Mouse (Mus musculus): Measurements from ENCODE around the gene Mycl.
A peak's percentile ranks its signal among the peaks of the same experiment; 100 is the strongest.

Gene Mycl

DNA sequence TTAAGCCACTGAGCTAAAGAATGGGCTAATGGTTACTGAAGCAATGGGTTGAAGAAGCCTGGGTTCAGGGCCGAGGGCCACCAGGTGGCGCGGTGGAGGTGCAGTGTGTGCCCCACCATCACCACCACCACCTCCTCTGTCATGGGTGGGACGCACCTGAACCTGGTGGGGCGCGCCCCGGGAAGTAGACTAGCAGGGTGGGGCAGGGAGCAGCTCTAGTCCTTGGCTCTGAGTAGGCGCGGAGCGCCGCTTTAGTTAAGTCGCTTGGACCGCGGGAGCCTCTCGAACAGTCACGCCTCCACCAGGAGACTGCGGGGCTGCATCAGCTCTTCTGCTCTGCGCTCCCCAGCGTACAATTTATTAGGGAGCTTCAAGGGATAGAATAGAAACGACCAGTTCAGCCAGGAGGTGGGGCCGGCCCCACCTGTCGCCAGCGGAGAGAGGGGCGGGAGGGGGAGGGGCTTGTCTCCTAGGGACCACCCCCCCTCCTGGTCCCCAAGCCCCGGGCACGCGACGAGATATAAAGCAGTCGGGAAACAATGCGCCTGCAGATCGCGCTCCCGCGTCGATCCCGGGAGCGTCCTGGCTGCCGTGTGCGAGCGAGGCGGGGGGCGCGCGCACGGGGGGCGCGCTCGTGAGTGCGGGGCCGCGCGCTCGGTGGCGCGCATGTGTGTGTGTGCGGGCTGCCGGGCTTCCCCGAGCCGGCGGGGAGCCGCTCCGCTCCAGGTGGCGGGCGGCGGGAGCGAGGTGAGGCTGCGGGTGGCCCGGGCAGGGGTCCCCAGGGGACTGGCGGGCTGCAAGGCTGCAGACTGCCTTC, at the start of gene Mycl:
Mycl (plus strand) TSS at position 249 of the 817 bp plus-strand sequence.
- DNase-seq (ENCODE audit: low read depth, low spot score) = peak; percentile 88

DNA sequence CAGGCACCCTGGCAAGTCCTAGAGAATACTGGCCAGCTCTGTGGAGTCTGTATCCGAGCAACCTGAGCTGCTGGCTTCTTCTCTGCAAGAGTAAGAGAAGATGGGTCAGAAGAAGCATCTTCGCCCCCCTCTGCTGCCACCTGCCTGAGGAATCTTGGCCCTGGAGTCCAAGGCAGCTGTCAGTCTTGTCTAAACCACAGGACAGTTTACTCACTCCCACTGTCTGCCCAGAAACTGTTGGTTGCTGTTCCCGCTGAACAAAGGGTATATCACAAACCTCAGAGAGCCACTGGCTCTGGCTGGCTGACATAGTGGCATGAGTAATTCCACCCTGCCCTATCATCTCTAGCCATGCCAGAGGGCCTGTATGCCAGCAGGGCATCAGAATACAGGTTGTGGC, 48.2 kb upstream of the Mycl start:
- DNase-seq (ENCODE audit: low read depth, low spot score) = no peak

DNA sequence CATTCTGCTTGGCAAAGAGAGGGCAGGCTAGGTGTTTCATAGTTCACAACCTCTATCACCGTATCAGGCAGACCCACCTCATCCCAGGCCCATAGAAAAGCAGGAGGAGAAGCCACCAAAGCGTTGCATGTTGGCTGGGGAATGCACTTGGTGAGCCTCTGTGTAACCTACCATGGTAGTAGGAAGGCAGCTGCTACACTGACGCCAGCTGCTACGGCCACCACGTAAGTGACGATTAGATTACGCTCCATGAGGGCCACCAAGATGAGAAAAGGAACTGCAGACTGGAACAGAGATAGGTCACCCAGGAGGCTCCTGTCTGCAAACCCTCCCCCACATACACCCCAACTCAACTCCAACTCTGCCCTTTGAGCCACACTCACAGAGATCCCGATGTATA, 46.4 kb upstream of the Mycl start:
- DNase-seq (ENCODE audit: low read depth, low spot score) = no peak

DNA sequence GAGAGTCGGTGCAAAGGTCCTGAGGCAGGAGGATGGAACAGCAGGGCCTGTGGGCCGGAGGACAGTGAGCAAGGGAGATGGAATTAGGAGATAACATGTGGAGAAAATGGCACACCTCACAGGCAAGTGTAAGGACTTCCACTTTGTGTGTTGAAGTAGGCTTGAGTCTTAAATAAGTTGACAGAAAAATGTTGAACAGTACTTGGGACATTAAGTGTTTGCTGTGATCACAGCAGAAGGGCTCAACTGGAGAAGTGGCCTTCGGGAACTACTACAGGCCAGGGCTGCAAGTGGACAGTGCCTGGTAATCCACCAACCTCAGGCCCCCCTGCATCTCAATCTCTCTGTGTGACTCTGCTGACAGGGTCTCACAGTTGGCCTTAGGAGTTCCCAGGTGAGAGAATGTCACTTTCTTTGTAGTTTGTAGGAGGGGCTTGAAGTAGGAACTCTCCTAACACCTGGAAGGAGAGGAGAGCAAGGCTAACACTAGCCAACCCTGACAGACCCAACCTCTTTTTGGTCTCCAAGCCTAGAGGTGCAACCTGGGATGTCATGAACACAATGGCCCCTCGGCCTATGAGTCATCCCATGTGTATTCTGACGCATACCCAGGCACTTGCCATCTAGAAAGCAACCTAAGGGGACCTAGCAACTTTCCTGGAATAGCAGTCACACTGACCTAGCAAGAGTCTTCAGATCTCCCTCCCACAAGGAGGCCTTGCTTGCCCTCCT, 40.6 kb upstream of the Mycl start:
- no peak for DNase-seq (ENCODE audit: low read depth, low spot score)

DNA sequence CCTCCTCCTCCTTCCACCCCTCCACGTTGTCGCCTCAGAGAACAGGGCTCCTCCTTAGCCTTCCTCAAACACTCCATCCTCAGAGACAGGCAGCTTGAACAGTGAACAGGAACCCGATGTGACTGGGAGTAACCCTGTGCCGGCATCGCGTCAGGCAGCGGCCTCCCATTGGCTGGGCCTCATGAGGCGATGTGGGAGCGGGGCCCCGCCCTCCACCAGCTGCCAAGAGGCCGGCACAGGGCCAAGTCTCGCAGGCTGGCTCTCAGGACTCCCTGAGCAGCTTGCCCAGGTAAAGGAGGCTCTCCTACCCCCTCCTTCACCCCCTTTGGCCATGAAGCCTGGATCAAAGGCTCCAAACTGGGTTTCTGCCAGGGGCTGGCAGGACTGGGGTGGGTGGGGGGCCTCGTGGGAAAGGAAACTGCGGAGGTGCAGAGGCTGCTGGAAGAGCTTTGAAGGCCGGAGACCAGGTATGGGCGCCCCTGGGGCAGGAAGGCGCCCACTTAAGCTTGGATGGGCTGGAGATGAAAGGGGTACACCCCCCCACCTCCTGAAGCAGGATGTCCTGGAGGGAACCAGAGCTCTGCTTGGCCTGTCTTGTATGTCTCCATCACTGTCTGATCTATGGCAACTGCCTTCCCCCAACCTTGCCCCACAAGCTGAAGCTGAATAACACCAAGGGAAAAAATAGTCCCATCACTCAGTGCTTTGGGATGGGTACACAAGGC, 39.9 kb upstream of the Mycl start:
- DNase-seq (ENCODE audit: low read depth, low spot score) = peak; percentile 66

DNA sequence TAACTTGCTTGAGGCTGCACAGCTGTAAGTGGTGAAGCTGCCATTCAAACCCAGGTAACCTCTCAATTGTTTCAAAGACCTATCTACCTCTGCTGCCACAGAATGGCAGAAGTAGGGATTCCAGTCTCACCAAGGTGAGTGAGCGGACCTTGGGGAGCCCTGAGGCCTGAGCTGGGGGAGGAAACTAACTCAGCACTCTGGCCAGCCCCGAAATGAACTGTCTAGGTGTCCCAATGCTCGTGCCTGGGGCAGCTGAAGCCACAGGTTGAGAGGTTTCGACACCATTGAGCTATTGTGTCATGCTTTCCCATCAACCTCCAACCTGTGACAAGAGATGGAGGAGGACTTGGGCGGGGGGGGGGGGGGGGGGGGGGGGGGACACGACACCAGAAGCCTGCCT, 39.2 kb upstream of the Mycl start:
- DNase-seq (ENCODE audit: low read depth, low spot score) = no peak

DNA sequence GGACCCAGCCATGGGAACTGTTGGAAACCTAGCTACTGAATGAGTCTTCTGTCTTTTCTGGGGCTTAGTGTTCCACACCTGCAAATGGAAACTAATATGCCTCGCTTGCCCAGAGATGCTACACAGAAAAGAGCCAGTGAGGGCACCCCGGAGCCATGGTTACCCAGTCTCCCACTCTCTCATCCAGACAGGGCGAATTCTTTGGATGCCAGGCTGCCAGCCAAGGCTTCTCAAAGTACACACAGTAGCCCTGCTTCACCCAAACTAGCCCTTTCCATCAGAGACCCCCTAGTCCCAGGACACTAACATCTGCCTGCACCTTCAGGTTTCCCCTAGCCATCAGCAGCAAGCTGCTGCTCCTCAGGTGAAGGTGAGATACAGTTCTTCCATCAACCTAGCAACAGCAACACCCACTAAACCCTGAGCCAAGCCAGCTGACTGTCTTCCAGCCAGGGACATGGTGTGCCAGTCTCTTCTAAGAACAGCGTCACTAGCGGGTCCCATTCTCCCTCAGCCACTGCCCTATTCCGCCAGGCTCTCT, 36.9 kb upstream of the Mycl start:
- DNase-seq (ENCODE audit: low read depth, low spot score) = no peak

DNA sequence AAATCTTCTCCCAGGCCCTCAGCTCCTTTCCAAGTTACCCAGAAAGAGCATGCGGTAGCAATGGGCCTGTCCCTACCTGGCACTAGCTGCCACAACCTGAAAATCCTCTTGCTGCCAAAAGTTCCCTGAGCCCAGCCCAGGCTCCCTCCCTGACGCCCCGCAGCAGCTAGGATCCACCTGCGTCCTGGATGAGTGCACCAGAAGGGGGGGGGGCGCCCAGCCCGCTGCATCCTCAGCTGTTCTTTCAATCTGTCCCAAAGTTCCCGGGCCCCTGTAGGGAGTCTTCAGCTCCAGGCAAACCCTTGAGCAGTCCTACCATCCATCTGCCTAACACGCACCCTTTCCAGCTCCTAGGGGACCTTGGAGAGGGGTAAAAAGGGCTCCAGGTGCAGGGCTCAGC, 35.6 kb upstream of the Mycl start:
- DNase-seq (ENCODE audit: low read depth, low spot score) = no peak

DNA sequence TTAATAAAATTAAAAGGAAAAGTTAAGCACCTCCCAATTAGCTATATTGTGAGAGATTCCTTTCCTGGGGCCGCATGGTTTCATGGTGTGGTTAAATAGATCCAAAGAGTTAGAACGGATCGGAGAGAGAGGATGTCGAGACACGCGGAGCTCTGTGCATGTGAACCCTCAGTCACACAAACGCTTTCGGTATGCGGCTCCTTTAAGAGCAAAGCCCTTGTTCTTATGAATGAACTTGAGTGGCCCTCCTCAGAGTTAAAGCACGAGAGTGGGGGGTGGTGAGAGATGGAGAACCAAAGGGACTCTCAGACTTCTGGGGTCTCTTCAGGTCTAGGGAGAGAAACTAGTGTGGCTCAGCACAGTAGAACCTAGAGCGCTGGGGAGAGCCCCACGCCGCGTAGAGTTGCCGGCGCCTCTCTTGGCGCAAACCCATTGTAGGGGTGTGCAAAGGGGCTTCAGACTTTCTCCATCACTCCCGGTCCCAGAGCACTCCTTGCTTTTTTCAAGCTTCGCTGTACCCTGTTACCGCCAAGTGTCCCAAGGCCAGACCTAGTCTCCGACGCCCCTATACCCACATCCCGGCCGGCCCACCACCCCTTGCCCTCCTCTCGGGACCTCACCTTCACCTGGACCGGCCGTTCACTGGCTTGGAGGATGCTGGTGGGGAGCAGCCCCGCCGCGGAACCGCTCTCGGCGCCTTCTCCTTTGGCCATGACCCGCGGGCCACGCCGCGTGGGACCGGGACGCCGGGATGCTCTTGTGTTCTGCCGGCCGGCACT, 34.9 kb upstream of the Mycl start:
- no peak for DNase-seq (ENCODE audit: low read depth, low spot score)

DNA sequence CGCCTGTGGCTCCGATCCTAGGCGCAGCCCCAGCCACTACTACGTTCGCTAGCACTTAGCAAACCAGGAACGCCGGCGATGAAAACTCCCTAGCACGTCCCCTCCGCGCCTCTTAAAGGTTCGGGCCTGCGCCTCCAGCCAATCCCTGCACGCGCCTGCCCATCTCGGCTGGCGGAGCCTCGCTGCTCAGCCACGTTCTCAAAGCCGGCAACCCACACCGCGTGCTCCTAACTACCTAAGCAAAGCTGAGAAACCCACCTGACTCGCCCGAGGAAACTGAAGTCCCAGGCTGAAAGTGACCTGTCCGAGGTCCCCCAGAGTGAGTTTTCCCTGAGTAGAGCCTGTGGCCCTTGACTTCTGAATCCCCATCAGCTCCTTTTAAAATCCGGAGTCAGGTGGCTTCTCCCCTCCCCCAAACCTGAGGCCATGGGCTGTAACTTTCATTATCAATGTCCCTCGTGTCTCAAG, 34.3 kb upstream of the Mycl start, which contains the start of gene Mfsd2a:
Mfsd2a (minus strand) TSS at position 89 of the 468 bp plus-strand sequence.
- no peak for DNase-seq (ENCODE audit: low read depth, low spot score)

DNA sequence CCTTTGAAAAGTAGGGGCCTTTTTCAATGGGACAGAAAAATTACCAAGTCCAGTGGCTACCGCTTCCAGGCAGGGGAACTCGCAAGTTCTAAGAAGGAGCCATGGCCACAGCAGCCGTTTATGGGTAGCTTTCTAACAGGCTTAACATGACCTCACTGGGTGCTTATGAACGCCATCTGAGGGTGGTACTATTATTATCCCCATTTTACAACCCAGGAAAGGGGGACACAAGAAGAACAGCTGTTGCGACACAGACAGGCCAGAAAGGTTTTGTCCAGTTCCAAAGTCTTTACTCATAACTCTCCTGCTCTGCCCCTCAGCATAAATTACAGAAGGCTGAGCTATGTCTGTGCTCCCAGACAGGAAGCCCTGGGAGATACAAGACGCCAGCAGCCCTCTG, 33.9 kb upstream of the Mycl start:
- no peak for DNase-seq (ENCODE audit: low read depth, low spot score)

DNA sequence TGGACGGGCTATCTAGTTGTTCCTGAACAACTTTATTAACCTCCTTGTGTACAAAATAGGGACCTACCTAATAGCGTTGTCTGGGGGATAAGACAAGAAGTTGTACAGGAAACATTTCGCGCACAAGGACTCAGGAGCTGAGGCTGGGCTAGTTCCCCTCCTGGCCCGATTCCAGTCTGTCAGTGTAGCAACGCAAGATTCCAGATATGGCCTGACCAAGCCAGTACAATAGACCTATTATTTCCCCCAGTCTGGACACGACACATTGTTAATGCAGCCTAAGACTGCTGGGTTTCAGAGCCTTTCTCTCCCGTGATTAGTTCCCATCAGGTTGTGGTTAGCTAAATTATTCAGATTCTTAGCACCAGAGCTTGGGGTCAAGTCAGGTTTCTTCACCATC, 32.7 kb upstream of the Mycl start:
- no peak for DNase-seq (ENCODE audit: low read depth, low spot score)

DNA sequence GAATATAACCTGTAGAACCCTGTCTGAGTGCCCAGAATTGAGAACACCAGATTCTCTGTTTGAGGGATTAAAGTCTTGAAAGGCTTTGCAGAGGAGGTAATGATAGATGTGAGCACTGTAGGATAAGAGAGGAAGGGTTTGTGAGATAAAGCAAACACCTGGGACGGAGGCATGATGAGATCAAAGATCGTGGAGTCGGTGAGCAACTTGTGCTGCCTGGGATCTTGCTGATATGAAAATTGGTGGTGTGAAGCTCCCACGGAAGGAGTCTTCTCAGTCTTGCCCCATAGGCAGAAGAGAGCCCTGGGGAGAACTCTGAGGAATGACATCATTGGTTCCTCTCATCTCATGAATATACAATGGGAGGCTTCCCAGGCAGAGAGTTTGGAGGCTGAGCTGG, 27.3 kb upstream of the Mycl start:
- no peak for DNase-seq (ENCODE audit: low read depth, low spot score)

DNA sequence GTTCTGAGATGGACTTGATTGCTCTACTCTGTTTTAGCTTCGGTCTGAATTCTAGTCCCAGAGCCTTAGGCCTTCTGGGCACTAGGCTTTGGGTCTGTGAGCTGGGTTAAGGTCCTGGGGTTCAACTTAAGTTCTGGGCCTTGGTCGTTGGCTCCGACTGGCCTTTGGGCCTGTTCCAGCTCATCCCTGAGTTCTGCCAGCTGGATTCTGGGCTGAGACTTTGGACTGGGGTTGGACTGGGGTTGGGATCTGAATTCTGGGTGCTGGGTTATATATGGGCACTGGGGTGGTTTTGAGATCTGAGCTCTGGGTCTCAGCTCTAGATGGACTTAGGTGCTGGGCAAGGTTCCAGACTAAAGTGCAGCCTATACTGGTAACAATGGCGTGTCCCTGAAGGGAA, 24.3 kb upstream of the Mycl start:
- no peak for DNase-seq (ENCODE audit: low read depth, low spot score)

DNA sequence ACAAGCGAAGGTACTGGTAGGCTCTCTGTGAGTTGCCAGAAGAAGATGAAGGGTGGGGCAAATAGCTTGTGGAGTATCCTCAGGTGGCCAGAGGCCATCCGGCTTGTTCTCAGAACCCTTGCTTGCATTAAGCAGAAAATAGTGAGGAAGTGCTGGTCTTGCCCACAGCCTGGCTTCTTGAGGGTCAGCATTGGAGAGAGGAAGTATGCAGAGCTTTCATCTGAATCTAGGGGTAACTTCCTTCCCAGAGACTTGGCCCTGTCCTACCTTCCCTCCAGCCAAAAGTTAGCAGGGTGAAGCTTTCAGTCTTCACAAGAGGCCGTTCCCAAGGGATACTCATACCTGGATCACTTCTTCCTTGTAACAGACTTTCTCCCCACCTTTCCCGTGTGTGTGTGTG, 23.8 kb upstream of the Mycl start:
- no peak for DNase-seq (ENCODE audit: low read depth, low spot score)

DNA sequence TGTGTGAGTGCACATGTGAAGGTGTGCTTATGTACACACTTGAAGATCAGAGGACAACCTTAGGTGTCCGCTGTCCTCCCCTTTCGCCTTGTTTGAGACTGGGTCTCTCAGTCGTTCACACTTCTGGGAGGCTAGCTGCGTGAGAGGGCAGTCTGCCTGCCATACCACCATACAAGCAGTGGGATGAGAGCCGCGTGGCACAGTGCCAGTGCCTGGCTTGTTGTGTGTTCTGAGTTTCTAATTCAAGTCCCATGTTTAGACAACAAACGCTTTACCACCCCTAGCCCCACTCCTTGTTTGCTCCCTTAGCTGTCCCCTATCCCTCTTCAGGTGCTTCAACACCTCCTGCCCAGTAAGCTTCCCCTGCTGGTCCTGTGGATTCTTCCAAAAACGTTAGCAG, 23.4 kb upstream of the Mycl start:
- DNase-seq (ENCODE audit: low read depth, low spot score) = no peak

DNA sequence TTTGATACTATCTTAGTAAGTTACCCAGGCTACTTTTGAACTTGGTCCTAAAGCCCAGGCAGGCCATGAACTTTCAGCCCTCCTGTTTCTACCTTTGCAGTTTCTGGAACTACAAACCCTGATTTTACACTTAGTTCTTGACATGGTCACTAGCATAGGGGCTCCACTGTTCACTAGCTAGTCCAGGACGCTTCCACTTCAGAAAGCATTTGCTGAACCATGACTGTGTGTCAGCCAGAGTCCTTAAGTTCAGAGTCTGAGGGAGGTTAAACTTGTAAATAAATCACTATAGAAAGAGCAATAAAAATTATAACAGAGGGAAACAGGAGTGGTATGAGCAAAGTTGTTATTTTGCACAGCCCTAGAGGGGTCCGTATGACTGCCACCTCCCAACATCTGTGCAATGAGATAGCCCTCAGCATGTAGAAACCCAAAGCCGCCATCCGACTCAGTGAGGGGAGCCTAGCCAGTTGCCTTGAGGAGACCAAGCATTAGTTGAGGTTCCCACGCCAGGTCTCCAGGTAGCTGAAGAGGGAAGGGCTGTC, 20.4 kb upstream of the Mycl start:
- DNase-seq (ENCODE audit: low read depth, low spot score) = no peak

DNA sequence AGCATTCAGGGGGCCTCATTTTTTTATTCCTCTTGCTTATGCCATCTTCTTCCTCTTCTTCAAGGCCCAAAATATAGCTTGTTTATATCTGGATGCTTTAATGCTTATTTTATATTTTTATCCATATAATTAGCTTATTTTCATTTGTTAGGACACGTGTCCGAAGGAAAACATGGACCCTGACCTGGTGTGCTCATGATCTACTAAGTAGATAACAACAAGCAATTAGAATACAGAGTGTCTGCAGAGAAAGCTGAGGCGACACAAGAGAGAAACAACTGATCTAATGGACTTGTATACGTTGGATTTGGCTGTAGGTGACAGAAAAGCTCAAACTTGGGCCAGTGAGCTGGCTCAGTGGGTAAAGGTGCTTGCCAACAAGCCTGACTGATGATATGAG, 18.6 kb upstream of the Mycl start:
- no peak for DNase-seq (ENCODE audit: low read depth, low spot score)

DNA sequence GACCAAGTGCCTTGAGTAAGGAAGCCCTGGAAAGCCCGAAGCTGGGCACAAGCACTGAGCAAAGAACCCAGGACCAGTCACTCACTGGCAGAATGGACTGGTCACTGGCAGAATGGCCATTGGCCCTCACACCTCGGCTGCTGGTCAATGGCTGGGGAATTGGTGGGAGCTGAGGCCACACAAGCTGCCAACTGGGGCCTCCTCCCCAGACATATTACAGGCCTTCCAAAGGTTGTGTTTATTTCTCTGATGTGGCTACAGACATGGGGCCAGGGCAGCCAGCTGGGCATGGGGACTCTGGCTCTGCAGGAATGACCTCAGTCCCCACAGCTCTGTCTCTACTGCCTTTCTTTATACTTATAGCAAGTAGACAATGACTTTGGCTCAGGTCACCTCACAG, 16.6 kb upstream of the Mycl start:
- DNase-seq (ENCODE audit: low read depth, low spot score) = no peak

DNA sequence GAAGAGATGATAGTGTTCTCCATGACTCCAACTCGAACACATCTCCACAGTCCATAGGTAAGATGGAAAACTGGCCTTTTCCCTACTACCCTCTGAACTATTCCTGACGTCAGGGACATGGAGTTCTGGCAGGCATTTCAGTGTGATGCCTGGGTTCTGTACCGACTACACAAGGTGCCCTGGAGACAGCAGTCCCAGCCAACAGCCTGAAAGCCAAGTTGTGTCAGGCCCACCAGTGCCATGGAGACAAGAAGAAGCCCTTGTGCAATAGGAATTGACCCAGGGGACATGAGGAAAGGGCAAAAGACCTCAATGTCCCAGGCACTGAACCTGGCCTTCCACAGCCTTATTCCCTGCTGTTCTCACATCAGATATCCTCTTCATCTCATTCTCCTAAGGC, 15.6 kb upstream of the Mycl start:
- DNase-seq (ENCODE audit: low read depth, low spot score) = no peak

DNA sequence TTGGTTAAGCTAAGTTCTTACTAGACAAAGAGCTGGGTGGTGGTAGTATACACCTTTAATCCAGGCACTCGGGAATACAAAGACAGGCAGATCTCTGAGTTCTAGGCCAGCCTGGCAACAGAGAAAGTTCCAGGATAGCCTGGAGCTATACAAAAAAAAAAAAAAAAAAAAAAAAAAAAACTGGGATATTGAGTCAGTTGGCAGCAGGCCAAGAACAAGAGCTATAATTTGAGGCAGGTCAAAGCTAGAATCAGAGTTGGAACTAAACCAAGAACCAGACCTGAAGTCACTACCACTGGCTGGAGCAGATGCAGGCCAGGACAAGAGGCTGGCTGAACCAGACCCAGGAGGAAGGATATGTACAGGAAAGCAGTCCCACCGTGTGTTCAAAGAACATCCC, 14.8 kb upstream of the Mycl start:
- no peak for DNase-seq (ENCODE audit: low read depth, low spot score)

All from brain, embryonic 18.5 days (tissue).